1 mouse cellular context compared by ENCODE assay signal in the genomic region with DNA sequence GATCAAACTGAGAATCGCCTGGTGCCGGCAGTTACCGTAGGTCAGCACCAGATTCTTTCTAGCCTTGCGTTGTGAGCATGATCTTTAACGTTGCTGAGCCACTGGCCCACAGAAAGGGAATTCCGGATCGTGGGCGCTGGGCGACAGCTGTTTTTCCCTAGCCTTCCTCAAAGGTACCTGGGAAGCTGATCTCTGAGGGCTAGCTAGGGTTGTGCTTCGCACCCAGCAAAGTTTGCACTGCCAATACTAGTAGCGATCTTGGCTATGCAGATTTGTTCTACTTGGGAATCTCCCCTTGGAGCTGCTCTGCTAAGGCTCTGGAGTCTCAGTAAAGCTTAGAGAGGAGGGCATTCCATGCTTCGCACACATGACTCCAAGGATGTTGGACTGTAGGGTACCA.
TF ChIP-seq lines count a peak whose summit lies in the region.

No protein-coding gene starts in this region.

TF ChIP-seq in CH12.LX, 34 proteins besides CTCF, POLR2A, EP300 and RAD21:
- TF ChIP-seq MAX (IDR thresholded peaks at IDR 0.05; ENCODE audit: low read length), result peak; percentile 11; the same call in 1 of the 2 replicates
- TF ChIP-seq GABPA (IDR thresholded peaks at IDR 0.05; ENCODE audit: insufficient replicate concordance, low read depth, low read length), result no peak
- no peak for TF ChIP-seq IRF4 (IDR thresholded peaks at IDR 0.05; ENCODE audit: low read depth, low read length)
